Mouse (Mus musculus): ENCODE measurements around the gene Runx3. TPM values are rescaled to one million over a fixed set of nuclear protein-coding genes. Genes with fewer than 3 reads are reported as not detected.
A peak's percentile ranks its signal among the peaks of the same experiment; 100 is the strongest.

Runx3 gene
- total RNA-seq, 2 experiments from 2014 or later = 4.3 to 18.1 TPM

DNA sequence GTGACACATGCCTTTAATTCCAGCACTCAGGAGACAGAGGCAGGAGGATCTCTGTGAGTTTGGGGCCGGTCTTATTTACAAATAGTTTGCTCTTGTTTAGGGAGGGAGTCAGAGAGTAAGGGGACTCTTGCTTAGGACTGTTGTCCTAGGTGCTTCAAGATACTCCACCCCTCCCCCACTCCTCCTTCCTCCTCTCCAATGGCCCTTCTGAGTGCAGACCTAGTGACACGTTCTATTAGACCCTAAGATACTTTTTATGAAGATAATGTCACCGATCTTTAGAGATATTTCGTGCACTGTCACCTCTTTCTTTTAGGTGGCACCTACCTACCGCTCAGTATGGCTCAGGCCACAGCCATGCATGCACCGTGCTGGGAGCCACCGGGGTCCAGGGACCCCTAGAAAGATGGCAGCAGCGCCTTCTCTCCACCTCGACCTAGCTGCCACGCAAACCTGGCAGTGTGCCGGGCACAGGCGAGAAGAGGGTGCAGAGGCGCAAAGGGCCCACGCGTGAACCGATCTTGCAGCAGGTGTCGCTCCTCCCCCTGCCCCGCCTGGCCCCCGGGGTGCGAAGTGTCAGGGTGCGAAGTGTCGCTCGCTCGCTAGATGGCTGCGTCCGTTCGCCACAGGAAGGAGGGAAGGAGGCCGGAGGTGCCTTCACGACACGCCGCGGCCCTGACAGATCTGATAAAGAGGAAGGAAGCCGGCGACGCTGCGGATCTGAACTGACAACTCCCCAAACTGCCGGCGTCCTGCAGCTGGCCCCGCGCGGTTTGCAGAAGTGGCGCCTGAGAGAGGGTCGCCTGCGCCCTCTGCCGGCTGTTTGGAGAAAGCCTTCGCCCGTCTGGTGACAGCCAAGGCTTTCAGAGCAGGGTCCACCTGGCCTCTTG, 85.5 kb downstream of the Runx3 start:
- ATAC-seq (ENCODE audit: poor library complexity, severe bottlenecking) = peak; percentile 86

GRCm38 (mm10) chr4:135209846-135210245, 89.4 kb downstream of the Runx3 start:
- ATAC-seq (ENCODE audit: poor library complexity, severe bottlenecking) = no peak

GRCm38 (mm10) chr4:135219652-135220051, 99.2 kb downstream of the Runx3 start:
- ATAC-seq (ENCODE audit: poor library complexity, severe bottlenecking) = peak; percentile 78

GRCm38 (mm10) chr4:135220641-135221040, 100.2 kb downstream of the Runx3 start:
- ATAC-seq (ENCODE audit: poor library complexity, severe bottlenecking) = no peak

GRCm38 (mm10) chr4:135221632-135222407, 101.4 kb downstream of the Runx3 start:
- no peak for ATAC-seq (ENCODE audit: poor library complexity, severe bottlenecking)

DNA sequence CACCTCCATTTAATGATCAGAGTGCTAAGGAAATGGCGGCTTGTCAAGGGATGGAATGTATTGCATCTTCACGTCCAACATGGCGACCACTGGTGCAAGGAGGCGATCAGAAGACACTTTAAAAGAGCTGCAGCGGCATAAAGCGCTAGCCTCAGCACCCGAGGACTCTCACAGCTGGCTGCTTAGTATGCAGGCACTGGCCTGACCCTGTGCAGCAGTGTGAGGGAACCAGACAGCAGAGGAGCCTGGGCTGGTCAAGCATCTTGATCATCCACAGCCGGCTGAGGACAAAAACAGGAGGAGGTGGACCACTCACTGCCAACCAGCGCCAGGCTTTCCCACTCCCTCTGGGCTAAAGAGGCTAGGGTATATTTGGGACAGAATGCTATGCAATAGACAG, 103.4 kb downstream of the Runx3 start:
- ATAC-seq (ENCODE audit: poor library complexity, severe bottlenecking) = no peak

DNA sequence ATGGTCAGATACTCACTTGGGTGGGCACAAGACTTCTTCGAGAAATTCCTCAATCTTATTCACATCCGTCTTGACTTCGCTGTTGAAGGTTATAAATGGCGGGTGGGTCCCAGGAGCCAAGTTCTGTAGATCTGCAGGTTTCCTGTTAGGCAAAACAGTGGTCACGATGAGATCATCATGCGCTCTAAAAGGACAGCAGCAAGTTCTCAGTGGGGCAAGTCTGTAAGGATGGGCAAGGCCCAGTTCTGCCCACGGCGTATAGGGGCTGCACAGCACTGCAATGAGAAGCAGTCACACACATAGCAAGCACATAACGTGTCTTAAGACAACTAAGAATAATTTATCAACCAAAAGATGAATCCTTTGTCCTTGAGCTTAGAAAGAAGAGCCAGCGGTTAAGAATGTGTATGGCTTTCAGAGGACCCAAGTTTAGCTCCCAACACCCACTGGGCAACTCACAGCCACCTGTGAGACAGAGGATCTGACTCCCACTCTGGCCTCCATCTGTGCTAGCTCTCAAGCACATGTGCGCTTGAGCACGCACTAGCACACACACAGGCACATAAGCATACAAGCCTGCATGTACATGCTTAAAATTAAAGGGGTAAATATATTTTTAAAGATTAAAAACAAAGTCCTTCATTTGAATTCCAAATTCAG, 105.7 kb downstream of the Runx3 start:
- no peak for ATAC-seq (ENCODE audit: poor library complexity, severe bottlenecking)

Other genes with a start within 250 kb of the Runx3 start
- gene Tmem50a, start 205.6 kb upstream of the Runx3 start, total RNA-seq (2015) = 292 and 323 TPM in 2 replicates
- 338 and 378 TPM in 2 replicates for gene Tmem50a, start 205.6 kb upstream of the Runx3 start, total RNA-seq (2017)
- gene Rsrp1, start 197.1 kb upstream of the Runx3 start, total RNA-seq (2015) = 680 and 693 TPM in 2 replicates
- gene Rsrp1, start 197.1 kb upstream of the Runx3 start, total RNA-seq (2017) = 257 and 330 TPM in 2 replicates
- gene Syf2, start 189.8 kb upstream of the Runx3 start, total RNA-seq (2015) = 81.7 and 89.6 TPM in 2 replicates
- 286 and 343 TPM in 2 replicates for gene Syf2, start 189.8 kb upstream of the Runx3 start, total RNA-seq (2017)
- gene Clic4, start 152.2 kb downstream of the Runx3 start, total RNA-seq (2015) = 28.4 and 29.7 TPM in 2 replicates
- gene Clic4, start 152.2 kb downstream of the Runx3 start, total RNA-seq (2017) = 32.3 and 39.2 TPM in 2 replicates
- gene Srrm1, start 232.7 kb downstream of the Runx3 start, total RNA-seq (2015) = 144 and 146 TPM in 2 replicates
- gene Srrm1, start 232.7 kb downstream of the Runx3 start, total RNA-seq (2017) = 80.5 and 112 TPM in 2 replicates

Measured in megakaryocyte, adult 5-6 weeks (primary cell).